Mouse (Mus musculus) gonadal fat pad, adult 2 months (tissue): Measurements from ENCODE around the gene Dcaf10. TPM values are rescaled to one million over a fixed set of nuclear protein-coding genes. Genes with fewer than 3 reads are reported as not detected.
"Not testable (repeated sequence)": the region's sequence is repeated elsewhere in the genome, so short reads cannot be mapped to it uniquely, and the experiment has no call there.

Source experiments
- DNase-seq: peaks from one replicate; pipeline ENCODE4 v3.0.0-alpha.2; 2012; ENCODE audit warnings: low read depth
- polyA plus RNA-seq: library from polyadenylated mRNA; depleted of rRNA; stranded (reverse); fragments of >200 nt; gene quantifications from 2 replicates; pipeline ENCODE4 v1.2.3, GENCODE M21; 2012

Gene Dcaf10
- polyA plus RNA-seq, 1 experiment, result 17.3 TPM

DNA sequence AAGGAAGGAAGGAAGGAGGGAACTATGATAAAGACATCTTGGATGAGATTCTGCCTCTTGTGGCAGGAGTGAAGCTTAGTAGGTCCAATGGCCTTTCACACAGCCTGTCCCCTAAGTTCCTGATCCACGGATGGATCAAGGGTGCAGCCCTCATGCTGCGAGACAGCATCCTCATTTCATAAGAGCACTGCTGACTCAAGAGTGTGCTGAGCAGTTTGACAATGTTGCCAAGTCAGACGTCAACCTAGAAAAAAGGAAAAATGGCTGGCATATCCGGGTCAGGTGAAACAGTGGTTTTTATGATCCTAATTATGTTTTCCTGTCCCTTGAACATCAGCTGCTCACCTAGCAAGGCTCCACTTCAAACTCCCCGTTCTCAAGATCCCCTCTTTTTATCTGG, 51.8 kb downstream of the Dcaf10 start:
- DNase-seq, result no peak

DNA sequence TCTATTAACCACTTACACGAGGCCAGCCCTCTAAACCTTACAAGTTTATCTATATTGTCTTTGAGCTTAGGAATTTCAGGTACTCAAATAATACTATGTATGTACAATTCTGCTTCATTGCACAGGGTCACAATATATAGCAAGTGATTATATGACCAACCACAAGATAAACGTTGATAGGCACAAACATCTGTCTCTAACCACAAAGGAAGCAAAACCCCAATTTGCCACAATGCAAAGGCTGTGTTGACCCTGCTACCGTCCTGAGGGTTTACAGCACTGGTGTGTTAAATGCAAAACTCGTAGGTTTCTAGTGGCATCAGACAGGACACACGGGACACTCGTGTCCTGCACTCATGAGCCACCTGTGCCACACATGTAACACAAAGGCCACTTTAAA, 54.3 kb downstream of the Dcaf10 start:
- DNase-seq, result not testable (repeated sequence)

DNA sequence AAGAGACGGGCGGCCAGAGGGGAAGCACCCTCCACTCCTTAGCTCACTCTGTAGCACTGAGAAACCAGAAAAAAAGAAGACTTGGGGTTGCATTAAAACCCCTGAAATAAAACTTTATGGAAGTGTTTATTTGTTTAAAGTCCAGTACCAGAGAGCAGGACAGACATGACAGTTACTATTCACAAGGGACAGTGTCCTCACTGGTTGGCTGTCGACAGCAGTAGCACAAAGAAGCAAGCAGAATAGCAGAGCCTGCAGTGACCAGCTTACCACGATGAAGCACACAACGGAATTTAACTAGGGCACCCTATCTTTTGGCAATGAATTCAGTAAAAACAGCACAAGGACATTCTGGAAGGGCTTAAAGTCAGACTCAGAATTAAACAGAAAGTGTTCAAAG, 56.4 kb downstream of the Dcaf10 start:
- DNase-seq, result not testable (repeated sequence)

DNA sequence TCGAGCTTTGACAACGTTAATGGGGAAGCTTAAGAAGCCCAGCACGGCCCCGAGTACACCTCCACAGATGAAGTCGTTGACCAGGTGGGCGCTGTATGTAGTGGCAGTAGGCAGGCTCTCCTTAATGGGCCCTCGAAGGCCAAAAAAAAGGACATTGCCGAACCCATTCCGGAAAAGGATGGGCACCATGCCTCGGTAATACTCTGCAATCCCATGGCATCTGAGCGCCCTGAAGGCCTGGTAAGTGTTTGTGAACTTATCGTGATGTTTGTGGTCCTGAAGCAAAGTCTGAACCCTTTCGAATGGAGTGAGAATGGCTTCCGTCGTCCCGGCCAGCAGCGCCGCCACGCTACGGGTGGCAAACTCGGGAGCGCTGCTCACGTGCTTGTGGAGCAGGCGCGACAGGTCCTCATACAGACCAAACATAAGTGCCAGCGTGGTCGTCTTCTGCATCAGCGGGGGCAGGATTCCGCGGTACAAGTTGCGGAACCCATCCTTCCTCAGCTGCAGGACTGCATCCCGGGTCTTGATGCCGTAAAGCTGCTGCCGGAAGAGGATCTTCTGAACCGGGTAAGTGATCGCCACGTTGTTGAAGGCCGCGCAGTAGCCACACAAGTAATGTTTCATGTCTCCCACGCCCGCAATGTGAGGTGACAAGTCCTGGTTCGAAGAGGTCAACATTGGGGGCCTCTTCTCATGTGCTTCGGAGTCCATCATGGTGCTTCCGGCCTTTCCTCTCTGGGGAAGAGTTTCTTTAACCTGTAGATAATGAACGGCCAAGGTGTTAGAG, 57.7 kb downstream of the Dcaf10 start:
- DNase-seq, result no peak

DNA sequence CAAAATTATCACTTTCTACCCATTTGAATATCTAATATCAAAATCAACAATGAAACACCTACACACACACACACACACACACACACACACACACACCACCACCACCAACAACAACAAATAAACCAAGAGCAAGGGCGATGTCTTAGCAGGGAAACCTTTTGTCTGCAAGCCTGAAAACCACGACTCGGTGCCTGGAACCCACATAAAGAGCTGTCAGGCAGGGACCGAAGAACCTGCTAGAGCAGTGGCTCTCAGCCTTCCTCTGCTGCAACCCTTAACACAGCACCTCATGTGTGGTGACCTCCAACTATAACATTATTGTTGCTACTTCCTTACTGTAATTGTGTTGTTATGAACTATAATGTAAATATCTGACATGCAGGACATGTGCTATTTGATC, 60.4 kb downstream of the Dcaf10 start:
- no peak for DNase-seq

DNA sequence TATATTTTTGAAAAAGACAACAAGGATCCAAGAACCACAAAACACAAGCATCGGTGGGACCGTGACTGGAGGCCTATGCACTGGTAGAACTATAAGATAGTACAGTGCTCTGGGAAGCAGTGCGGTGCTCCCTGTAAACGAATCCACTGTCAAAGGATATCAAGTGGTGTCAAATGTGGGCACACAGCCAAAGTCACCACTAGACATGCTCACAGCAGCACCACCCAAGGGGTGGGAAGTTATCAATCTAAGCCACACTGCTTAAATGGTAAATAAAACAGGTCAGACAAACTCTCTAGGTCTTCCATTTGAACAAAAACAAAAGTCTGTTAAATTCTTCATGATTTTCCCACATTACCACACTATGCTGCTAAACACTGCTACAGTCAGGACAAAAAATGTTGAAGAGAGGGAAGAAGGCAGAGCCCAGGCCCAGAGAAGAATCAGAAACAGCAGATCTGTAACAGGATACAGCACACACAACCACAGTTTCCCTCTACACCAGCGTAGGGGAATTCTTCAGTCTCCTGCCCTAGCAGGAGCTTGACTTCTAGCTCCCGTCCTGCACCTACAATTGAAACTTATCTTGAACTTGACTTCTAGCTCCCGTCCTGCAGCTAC, 61.1 kb downstream of the Dcaf10 start:
- no peak for DNase-seq

DNA sequence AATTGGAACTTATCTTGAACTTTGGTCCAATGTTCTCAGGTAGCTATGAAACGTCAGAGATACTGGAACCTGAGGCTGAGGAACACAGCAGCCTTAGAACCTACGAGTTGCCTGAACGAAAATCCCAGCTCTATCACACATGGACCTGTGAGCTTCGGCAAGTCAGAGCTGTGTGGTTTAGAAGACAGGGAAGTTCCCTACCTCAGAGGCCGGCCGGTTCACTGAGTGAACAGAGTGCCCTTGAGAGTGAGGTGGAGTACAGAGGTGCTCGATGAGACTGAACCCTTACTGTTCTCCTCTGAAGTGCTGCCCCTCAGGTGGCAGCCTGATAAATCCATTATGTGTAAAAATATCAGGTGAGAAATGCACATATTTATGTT, 61.6 kb downstream of the Dcaf10 start:
- no peak for DNase-seq

DNA sequence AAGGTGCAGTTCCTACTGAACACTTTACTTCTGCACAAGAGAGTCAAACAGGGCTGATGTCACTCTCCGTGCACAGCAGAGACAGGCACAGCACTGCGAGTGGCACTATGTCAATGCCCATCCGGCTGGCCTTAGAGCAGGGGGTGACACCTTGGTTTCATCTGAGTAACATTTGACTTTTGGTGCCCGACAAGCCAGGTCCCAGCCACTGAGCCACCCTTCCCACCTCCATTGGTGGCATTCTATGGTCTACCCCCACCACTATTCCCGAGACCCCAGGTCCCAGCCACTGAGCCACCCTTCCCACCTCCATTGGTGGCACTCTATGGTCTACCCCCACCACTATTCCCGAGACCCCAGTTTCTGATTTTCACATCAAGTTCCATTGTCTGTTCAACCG, 62.2 kb downstream of the Dcaf10 start:
- DNase-seq, result no peak

DNA sequence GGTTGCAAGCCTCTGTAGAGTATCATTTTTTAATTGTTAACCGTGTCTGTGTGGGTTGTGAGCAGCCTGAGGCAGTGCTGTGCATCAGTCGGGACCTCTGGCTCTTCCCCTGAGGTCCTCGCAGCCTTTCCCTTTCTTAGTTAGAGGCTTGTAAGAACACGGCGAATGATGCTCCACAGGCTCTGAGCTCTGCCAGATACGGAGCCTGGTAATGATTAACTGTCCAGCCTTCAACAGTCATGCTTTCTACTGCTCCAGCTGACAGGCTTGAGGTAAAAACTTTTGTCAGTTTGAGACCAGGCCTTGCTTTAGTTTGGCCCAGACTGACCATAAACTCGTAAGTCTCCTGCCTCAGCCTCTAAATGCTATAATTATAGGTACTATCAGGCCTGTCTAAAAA, 63.4 kb downstream of the Dcaf10 start:
- DNase-seq, result no peak

DNA sequence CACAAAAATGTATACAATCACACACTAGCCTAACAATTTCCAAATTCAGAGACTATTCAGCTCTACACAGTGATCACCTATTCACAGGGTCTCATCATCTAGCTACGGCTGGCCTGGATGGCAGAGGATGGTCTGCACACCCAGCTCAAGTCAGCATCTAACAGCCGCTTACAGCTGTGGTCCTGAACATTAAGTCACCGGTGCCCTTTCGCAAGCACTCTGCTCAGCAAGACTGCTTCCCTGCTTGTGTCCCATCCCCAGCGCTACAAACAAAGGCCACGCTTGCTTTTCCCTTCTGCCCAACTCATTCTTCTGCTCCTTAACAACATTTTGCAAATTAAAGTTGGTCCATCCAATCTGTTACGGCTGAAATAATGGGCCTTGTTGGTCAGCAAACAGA, 64.5 kb downstream of the Dcaf10 start:
- DNase-seq, result no peak

DNA sequence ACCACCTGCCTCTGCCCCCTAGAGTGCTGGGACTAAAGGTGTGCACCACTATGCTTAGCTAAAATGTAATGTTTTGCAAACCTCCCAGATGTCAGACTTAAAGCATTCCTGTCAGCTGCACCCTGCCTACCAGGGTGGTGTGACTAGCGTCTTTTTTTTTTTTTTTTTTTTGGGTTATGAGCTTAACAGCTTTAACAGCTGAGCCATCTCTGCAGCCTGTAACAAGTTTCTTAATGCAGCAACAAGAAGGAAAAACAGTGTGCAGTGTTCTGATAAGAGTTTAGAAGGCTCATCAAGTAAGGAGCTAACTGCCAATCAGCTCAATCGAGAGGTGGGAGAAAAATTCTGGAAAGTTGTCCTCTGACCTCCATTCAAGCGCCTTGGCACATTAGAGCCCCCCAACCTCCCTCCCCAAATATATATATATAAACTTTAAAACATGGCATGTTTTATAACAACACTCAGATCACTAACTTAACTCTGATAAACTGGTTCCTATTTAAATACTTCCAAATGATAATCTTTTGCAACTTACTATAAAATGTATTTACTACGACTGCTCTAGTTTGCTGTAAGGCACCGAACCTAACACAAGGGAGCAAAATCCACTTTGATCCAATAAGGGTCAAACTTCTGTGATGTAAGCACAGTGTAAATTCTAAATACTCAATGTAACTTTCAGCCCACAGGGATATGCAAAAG, 65.3 kb downstream of the Dcaf10 start:
- DNase-seq, result no peak

DNA sequence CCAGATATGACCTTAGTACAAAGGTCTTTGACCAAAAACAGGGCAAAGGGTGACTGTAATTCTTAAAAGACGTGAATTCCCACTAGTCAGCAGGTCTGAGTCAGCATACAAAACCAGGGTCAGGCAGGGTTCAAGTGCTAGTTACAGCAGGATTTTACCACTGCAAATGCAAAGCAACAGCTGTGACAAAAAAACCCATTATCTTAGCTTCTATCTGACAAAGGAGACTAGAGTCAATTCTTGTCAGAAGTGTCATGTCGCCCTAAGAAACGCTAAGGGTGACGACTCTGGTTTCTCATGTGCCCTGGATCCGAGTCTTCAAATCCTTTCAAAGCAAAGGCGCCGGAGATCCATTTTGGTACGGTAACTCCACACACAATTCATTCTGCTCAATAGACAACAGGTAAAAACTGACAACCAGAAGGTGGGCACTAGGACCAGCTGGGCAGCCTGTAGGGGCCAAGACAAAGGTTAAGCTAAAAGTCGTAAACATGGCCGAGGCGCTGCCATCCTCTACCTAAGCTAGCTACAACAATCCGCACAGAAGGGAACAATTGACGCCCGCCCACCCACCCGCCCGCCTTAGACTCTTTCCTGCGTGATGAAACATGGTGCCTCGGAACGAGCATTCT, 65.9 kb downstream of the Dcaf10 start:
- no peak for DNase-seq

DNA sequence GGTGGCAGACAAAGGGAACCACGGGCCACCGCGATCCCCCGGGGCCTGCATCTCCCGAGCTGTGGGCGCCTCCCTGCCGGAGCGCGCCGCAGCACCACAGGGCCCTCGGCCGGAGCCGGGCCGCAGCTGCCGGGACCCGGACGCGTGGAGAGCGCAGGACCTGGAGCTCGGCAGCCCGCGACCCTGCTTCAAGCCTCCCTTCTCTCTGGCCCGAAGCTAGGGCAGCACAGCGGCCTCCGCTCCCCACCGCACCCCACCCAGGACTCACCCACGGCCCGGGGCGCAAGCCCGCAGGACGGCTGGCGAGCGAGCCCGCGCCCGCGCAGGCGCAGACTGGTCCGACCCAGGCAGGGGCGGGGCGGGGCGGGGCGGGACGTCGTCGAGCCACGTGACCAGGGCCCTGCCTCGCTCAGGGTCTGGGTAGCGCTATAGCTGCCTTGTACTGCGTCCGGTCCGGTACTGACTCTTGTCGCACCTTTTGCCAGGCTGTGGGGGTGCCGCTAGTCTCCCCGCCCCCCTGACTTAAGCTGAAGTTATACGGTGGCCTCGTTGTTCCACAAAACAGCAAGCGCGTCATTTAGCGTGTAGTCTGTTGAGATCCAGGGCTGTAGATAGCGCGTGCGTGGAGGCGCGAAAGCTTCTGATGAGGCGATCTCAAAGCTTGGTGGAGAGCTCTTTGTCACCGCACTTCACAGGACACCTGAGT, 66.7 kb downstream of the Dcaf10 start, which contains the start of gene Slc25a51:
Gene Slc25a51, minus strand, starts transcription at position 340 of the 706 bp plus-strand sequence.
- peak; percentile 86 for DNase-seq

DNA sequence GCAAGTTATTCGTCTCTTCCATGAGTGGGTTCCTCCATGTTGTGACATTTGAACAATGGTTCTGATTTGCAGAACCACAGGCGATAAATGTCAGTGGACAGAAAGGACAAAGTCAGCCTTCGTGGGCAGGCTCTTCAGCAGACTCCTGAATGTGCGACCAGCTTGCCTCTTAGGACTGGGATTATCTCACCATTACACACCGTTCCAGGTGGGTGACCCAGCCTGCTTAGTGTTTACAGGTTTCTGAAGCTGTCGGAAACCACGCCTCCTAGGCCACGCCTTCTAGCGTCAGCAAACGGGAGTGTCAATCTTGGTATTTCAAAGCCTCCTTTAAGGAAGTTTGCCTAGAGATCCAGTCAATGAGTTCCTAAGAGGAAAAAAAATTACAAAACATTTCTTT, 67.4 kb downstream of the Dcaf10 start:
- no peak for DNase-seq

DNA sequence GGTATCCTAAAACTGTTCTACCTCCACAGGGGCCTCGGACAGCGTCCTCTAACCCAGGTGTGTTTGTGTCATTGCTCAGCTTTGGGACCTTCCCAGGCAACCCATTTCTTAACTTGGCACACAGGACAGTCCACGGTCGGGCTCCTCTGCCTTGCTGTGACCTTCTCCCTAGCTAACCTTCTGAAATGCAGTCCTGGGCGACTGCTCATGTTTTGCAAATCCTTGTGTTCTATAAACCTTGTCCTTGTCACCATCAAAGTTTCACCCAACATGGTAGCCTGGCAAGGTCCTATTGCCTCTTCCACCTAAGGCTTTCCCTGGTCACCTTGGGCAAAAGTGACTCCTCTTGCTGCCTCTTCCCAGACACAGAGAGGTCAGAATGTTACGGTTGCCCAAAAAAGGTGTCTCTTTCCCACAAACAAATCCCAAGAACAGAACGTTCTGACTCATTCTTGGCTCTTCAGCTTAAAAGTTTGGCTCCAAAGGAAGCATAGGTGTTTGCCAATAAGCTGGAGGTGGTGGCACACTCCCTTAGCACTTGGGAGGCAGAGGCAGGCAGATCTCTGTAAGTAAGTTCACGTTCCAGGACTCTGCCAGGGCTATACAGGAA, 69.4 kb downstream of the Dcaf10 start:
- DNase-seq, result no peak

DNA sequence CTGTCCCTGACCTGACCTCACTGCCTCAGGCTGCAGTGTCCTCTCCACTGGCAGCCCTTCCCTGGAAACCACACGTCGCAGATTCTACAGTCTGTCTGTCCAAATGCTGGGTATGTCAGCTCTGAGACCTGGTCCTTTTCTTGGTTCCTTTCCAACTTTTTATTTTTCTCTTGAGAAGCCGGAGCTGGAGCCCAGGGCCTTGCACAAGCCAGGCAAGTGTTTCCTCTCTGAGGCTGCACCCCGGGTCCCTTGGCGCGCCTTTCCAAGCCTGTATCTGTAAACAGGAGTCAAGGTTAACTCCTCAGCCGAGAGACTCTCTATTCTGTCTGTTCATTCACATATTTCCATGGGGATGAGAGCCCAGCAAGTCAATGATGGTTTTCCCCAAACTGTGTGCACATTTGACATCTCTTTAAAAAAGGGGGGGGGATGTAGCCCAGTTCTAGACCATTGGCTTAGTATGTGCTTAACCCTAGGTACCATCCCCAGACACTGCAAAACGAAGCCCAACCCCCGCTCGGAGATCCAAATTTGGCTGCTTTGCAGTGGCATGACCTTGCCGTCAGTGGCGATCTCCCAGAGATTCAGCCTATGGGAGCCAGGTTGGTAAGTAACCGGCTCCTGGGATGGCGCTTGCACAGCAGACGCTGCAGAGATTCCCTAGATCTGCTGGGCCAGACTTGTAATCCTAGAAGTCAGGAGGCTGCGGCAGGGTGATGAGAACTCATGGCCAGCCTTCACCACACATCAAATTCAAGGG, 70.7 kb downstream of the Dcaf10 start:
- DNase-seq, result no peak

DNA sequence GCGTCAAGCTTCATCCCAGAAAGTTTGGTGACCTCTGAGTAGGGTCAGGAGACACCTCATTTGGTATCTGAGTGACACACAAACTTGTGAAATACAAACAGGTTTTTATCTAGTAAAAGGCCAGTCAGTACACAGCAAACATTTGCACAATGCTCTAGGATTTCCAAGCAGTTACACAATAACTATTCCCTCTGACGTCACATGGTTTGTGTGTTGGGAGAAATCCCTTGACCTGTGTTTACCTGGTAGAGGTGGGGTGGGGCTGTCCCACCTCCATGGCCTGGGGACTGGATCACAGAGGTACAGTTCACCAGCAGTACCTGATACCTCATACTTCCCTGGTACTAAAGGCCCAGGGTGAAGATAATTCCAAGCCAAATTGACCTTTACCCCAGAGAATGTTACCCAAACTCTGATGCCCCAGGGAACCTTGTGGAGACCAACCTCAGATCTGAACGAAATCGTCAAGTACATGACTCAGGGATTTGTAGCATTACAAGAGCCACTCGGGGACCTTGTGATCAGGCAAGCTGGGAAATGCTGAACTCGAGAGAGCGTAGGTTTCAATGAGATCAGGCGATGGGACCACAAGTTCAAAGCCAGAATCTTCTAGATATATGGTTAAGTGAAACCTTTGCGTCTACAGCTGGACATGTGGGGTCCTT, 71.9 kb downstream of the Dcaf10 start:
- peak; percentile 81 for DNase-seq

DNA sequence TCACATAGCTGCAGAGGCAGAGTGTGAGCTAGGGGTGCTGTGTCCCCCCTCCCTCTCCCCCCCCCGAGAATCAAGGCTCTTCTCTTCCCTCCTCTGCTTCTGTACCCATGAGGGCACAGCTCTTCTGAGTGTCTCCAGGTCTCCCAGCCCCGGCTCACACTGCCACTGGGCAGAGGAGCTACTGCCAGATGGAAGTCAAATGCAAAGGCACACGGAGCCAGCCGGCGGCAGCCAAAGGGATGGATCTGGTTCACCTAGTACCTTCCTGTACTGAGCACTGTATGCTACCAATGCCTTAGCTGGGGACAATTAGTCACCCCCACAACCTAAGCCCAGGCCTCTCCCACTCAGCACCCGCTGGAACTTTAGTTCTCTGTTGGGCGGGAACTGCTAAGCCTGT, 74.4 kb downstream of the Dcaf10 start:
- no peak for DNase-seq

DNA sequence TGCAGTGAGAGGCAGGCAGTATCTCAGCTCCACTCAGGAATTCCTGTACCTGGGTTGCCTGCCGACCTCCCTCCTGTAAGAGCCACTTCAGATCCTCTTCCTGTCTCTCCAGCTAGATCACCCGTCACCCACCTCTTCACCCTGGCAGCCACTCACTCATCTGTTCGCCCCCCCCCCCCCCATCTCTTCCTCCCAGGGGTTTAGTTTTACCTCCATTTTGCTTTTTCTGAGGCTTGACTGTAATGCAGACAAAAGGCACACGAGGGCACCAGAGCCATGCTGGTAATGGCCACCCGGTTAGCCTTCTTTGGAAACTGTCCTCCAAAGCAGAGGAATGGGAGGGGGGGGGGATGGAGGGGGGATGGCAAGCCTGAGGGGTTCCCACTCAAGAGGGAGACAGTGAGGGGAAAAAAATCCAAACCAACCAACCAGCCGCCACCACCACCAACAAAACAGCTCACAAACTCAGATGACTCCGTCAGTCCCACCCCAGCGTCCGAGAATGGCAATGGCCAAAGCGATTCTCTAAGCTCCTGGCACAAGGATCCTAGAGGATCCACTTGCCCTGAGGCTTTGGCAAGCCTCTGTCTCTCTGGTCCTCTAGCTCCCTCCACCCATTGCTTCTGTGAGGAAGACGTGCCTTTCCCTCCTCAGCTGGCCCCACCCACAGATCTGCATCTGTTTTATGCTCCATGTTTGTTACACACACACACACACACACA, 76.5 kb downstream of the Dcaf10 start:
- DNase-seq, result no peak
